Mouse (Mus musculus): ENCODE results near the gene Cachd1. TPM values are rescaled to one million over a fixed set of nuclear protein-coding genes. Genes with fewer than 3 reads are reported as not detected.
A peak's percentile ranks its signal among the peaks of the same experiment; 100 is the strongest.

Cachd1 gene
- polyA plus RNA-seq, 1 experiment from 2014 or later = 50.0 TPM

DNA sequence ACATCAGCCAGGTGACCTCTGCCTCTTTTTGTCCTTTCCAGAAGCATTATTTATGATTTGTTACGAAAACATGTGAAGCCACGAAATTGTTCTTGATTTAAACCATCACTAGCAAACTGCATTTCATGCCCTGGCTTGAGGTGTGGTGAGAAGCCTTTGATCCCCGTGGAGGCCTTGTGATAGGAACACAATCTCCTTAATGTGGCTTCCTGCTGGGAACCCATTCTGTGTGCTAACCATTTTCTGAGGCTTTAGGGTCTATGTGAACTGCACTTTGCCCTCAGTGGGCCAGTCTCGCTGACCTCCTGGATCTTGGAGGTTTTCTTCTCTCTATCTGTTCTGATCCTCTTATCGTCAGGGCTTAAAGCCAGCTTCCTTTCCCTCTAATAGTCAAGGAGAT is 66.2 kb downstream of the Cachd1 start:
- peaks cover 24% of the 10 kb centered on the region for H3K4me1 ChIP-seq (ENCODE audit: control insufficient read depth, insufficient read depth, low read length)
- H3K9ac ChIP-seq (replicated peaks; ENCODE audit: low read length) = no peak overlapping the region
- DNase-seq = no peak
- no peaks in the 10 kb centered on the region for H3K27me3 ChIP-seq (ENCODE audit: control insufficient read depth, insufficient read depth, low read length)
- H3K4me3 ChIP-seq (replicated peaks; ENCODE audit: low read depth, low read length) = no peak overlapping the region
- peak overlapping the region; percentile 47 for H3K27ac ChIP-seq (replicated peaks; ENCODE audit: low read depth, low read length)
- ATAC-seq (ENCODE audit: low FRiP score, low TSS enrichment) = no peak
- H3K9me3 ChIP-seq (ENCODE audit: control insufficient read depth, low read length) = no peaks in the 10 kb centered on the region
- H3K36me3 ChIP-seq (ENCODE audit: control insufficient read depth, insufficient read depth, low read length) = no peaks in the 10 kb centered on the region
- H3K4me2 ChIP-seq (ENCODE audit: low read length) = no peak overlapping the region
- WGBS = 9% methylated on average over 5 of the region's 5 CpGs

DNA sequence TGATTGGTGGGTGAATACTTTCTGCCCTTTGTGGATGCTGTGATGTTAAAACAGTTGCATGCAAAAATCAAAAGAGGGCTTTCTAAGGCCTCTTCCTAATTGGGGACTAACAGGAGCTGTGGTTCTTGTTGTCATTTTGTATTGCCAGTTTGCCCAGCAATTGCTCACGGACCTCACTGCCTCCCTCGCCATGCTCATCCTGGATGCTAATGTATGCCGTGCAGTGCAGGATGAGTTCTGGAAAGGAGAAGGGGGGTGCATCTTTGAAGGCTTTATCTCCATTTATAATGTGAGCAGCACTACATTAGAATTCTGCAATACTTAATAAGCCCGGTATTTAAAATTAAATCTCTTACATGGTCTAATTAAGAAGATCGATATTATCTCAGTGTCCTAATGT is 66.6 kb downstream of the Cachd1 start:
- peak; percentile 78; the same call in 1 of the 2 replicates for ATAC-seq (ENCODE audit: low FRiP score, low TSS enrichment)

DNA sequence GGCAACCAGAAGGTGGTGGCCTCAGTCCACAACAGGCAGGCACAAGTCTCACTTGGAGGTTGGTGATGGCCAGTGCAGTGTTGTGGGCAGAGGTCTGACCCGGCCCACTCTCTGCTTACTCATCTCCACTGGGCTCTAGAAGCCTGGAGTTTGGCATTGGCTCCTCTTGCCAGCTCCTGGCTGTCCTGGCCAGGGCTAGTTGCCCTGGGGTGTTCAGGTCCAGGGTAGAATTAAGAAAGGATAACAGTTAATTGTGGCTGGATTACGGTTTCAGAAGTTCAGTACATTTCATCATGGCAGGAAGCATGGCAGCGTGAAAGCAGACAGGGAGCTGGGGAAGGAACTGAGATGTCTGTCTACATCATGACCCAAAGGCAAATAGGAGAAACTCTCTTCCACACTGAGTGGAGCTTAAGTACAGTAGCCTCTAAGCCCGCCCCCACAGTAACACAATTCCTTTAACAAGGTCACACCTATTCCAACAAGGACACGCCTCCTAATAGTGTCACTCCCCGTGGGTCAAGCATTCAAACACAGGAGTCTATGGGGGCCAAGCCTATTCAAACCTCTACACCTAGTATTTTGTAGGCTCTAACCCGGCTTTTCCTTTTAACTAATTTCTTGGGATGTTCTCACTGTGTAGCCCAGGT is 74.5 kb downstream of the Cachd1 start:
- no peaks in the 10 kb centered on the region for H3K27me3 ChIP-seq (ENCODE audit: control insufficient read depth, insufficient read depth, low read length)
- no peak for DNase-seq
- H3K9me3 ChIP-seq (ENCODE audit: control insufficient read depth, low read length) = no peaks in the 10 kb centered on the region
- no peak overlapping the region for H3K4me3 ChIP-seq (replicated peaks; ENCODE audit: low read depth, low read length)
- H3K36me3 ChIP-seq (ENCODE audit: control insufficient read depth, insufficient read depth, low read length) = no peaks in the 10 kb centered on the region
- H3K4me2 ChIP-seq (ENCODE audit: low read length) = no peak overlapping the region
- no peak overlapping the region for H3K27ac ChIP-seq (replicated peaks; ENCODE audit: low read depth, low read length)
- H3K9ac ChIP-seq (replicated peaks; ENCODE audit: low read length) = no peak overlapping the region
- no peak for ATAC-seq (ENCODE audit: low FRiP score, low TSS enrichment)
- WGBS = 85% methylated on average over 7 of the region's 7 CpGs
- peaks cover 22% of the 10 kb centered on the region for H3K4me1 ChIP-seq (ENCODE audit: control insufficient read depth, insufficient read depth, low read length)

More for the DNA sequence above, 66.6 kb downstream of the Cachd1 start:
- DNase-seq = peak; percentile 66
- H3K27ac ChIP-seq (replicated peaks; ENCODE audit: low read depth, low read length) = peak overlapping the region; percentile 47
- no peaks in the 10 kb centered on the region for H3K9me3 ChIP-seq (ENCODE audit: control insufficient read depth, low read length)
- H3K36me3 ChIP-seq (ENCODE audit: control insufficient read depth, insufficient read depth, low read length) = no peaks in the 10 kb centered on the region
- peaks cover 24% of the 10 kb centered on the region for H3K4me1 ChIP-seq (ENCODE audit: control insufficient read depth, insufficient read depth, low read length)
- no peak overlapping the region for H3K4me3 ChIP-seq (replicated peaks; ENCODE audit: low read depth, low read length)
- no peak overlapping the region for H3K9ac ChIP-seq (replicated peaks; ENCODE audit: low read length)
- peak overlapping the region; percentile 4; the same call in 1 of the 2 replicates for H3K4me2 ChIP-seq (ENCODE audit: low read length)
- whole genome bisulfite sequencing = 7% methylated on average over 5 of the region's 5 CpGs
- H3K27me3 ChIP-seq (ENCODE audit: control insufficient read depth, insufficient read depth, low read length) = no peaks in the 10 kb centered on the region

DNA sequence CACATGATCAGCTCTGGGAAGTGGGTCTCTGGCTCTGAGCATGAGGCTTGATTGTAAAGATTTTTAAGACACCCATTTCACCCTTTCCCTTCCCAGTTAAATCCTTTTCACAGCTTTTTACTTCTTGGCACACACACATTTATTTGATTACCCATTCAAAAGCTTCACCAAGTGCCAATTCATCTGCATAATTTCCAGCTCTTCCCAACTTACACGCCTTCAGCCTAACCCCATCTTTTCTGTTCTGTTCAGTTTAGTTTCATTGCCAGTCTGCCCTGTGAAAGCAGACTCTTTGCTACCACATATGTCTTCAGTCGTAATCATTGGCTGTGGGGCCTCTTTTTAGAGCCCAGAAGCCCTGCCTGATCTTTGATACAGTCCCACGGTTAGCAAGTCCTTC is 76.0 kb downstream of the Cachd1 start:
- peaks cover 36% of the 10 kb centered on the region for H3K4me1 ChIP-seq (ENCODE audit: control insufficient read depth, insufficient read depth, low read length)
- H3K9ac ChIP-seq (replicated peaks; ENCODE audit: low read length) = no peak overlapping the region
- DNase-seq (no peak), ATAC-seq (ENCODE audit: low FRiP score, low TSS enrichment) (no peak)
- no peaks in the 10 kb centered on the region for H3K36me3 ChIP-seq (ENCODE audit: control insufficient read depth, insufficient read depth, low read length)
- H3K27ac ChIP-seq (replicated peaks; ENCODE audit: low read depth, low read length) = no peak overlapping the region
- 42% methylated on average over 3 of the region's 3 CpGs for WGBS
- H3K27me3 ChIP-seq (ENCODE audit: control insufficient read depth, insufficient read depth, low read length) = no peaks in the 10 kb centered on the region
- no peak overlapping the region for H3K4me3 ChIP-seq (replicated peaks; ENCODE audit: low read depth, low read length)
- no peak overlapping the region for H3K4me2 ChIP-seq (ENCODE audit: low read length)
- H3K9me3 ChIP-seq (ENCODE audit: control insufficient read depth, low read length) = no peaks in the 10 kb centered on the region

DNA sequence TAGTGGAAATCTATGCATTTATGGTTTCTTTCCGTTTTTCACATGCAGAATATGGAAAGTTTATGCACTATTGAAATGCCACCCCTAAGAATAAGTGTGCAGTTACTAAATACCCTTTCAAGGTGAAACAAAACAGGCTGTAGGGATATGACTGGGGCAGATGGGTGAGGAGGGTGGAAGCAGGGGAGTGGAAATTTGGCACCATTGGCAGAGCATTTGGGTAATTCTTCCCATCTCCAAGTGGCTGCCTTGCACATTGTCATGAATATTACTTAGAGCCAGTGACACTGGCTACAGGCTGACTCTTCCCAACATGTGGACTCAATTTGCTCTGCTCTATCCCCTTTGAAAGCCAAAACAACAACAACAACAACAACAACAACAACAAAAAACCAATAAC is 77.0 kb downstream of the Cachd1 start:
- Histone ChIP-seq H3K27ac (replicated peaks; ENCODE audit: low read depth, low read length) (no peak overlapping the region; the same call in 1 of the 2 replicates), H3K4me2 (ENCODE audit: low read length) (no peak overlapping the region), H3K27me3 (ENCODE audit: control insufficient read depth, insufficient read depth, low read length) (no peaks in the 10 kb centered on the region), H3K36me3 (ENCODE audit: control insufficient read depth, insufficient read depth, low read length) (no peaks in the 10 kb centered on the region), H3K9me3 (ENCODE audit: control insufficient read depth, low read length) (no peaks in the 10 kb centered on the region), H3K4me1 (ENCODE audit: control insufficient read depth, insufficient read depth, low read length) (peaks cover 45% of the 10 kb centered on the region), H3K9ac (replicated peaks; ENCODE audit: low read length) (no peak overlapping the region), H3K4me3 (replicated peaks; ENCODE audit: low read depth, low read length) (no peak overlapping the region)
- ATAC-seq (ENCODE audit: low FRiP score, low TSS enrichment) = no peak
- WGBS = 67% methylated on average over 1 of the region's 1 CpGs
- no peak for DNase-seq

DNA sequence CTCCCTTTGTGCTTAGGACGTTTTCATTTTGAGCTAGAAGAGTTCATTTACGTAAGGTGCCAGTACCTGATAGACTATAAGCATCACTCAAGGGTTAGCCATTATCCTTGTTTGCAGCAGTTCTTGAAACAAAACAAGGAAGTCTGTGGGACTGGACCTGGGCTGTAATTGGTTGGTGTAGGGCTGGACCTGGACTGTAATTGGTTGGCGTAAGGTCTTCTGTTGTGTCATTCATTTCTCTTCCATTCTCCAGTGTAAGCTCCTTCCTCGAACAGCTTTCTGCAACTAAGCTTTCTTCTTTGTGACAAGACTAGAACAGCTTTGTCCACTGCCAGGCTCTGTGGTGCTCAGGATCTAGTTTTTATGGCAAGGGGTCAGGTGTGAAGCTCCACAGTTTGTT is 78.9 kb downstream of the Cachd1 start:
- Histone ChIP-seq H3K36me3 (ENCODE audit: control insufficient read depth, insufficient read depth, low read length) (no peaks in the 10 kb centered on the region), H3K9me3 (ENCODE audit: control insufficient read depth, low read length) (no peaks in the 10 kb centered on the region), H3K9ac (replicated peaks; ENCODE audit: low read length) (no peak overlapping the region; the same call in 1 of the 2 replicates), H3K4me3 (replicated peaks; ENCODE audit: low read depth, low read length) (no peak overlapping the region), H3K27me3 (ENCODE audit: control insufficient read depth, insufficient read depth, low read length) (no peaks in the 10 kb centered on the region), H3K4me2 (ENCODE audit: low read length) (peak overlapping the region; percentile 33), H3K4me1 (ENCODE audit: control insufficient read depth, insufficient read depth, low read length) (peaks cover 45% of the 10 kb centered on the region), H3K27ac (replicated peaks; ENCODE audit: low read depth, low read length) (peak overlapping the region; percentile 67)
- ATAC-seq (ENCODE audit: low FRiP score, low TSS enrichment) (0 out of 2 replicates have a peak, but pooled peaks have one; percentile 55), DNase-seq (peak; percentile 42)
- 62% methylated on average over 4 of the region's 4 CpGs for WGBS

DNA sequence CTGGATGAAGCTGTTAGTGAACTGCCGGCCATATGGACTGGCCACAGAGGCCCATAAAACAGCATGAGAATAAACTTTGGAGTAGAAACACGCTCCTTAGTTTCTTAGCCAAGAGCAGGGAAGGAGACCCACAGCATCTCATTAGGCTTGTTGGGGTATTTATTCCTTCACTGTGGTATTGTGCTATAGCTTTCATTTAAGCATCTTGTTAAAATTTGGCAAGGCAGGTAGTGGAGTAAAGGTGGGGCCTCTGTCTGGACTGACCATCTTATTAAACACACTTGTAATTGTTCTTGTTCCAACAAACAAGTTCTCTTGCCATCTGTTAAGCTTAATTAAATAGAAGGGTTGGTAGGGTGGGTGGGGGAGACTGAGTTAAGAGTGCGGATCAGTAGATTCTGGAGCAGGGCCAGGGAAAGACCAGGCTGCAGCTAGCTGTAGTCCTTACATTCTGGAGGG is 81.0 kb downstream of the Cachd1 start:
- Histone ChIP-seq H3K4me2 (ENCODE audit: low read length) (no peak overlapping the region), H3K36me3 (ENCODE audit: control insufficient read depth, insufficient read depth, low read length) (no peaks in the 10 kb centered on the region), H3K27ac (replicated peaks; ENCODE audit: low read depth, low read length) (no peak overlapping the region), H3K9ac (replicated peaks; ENCODE audit: low read length) (no peak overlapping the region), H3K4me3 (replicated peaks; ENCODE audit: low read depth, low read length) (no peak overlapping the region), H3K9me3 (ENCODE audit: control insufficient read depth, low read length) (no peaks in the 10 kb centered on the region), H3K27me3 (ENCODE audit: control insufficient read depth, insufficient read depth, low read length) (no peaks in the 10 kb centered on the region), H3K4me1 (ENCODE audit: control insufficient read depth, insufficient read depth, low read length) (peaks cover 46% of the 10 kb centered on the region)
- DNase-seq = peak; percentile 42
- 56% methylated on average over 3 of the region's 3 CpGs for WGBS
- ATAC-seq (ENCODE audit: low FRiP score, low TSS enrichment) = no peak

DNA sequence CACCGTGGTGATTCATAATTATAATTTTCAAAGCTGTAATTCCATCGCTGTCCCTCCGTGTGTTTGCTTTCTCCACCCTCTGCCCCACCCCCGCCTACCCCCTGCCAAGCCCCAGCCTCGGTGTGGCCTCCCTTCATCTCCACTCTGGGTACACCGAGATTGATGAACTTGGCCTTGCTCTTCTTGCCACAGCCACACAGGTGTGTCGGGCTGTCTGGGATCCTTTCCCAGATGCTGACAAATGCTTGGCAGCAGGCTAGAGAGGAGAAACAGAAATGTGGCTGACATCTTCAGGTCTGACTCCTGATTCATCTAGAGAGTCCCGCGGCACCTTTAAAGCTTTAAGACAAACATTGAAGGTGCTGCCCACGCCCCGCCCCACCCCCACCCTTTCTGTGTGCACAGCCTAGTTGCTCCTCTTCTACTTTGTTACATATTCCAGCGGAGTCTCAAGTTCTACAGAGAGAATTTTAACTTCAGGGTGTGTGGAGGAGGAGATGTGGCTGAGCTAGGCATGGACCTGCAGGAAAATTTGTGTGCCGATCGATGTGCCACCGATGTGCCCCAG is 87.5 kb downstream of the Cachd1 start:
- Histone ChIP-seq H3K36me3 (ENCODE audit: control insufficient read depth, insufficient read depth, low read length) (no peaks in the 10 kb centered on the region), H3K27me3 (ENCODE audit: control insufficient read depth, insufficient read depth, low read length) (no peaks in the 10 kb centered on the region), H3K27ac (replicated peaks; ENCODE audit: low read depth, low read length) (no peak overlapping the region), H3K9ac (replicated peaks; ENCODE audit: low read length) (no peak overlapping the region), H3K4me2 (ENCODE audit: low read length) (no peak overlapping the region), H3K4me3 (replicated peaks; ENCODE audit: low read depth, low read length) (no peak overlapping the region), H3K9me3 (ENCODE audit: control insufficient read depth, low read length) (no peaks in the 10 kb centered on the region), H3K4me1 (ENCODE audit: control insufficient read depth, insufficient read depth, low read length) (peaks cover 34% of the 10 kb centered on the region)
- ATAC-seq (ENCODE audit: low FRiP score, low TSS enrichment) = no peak
- WGBS = 53% methylated on average over 15 of the region's 15 CpGs
- no peak for DNase-seq

DNA sequence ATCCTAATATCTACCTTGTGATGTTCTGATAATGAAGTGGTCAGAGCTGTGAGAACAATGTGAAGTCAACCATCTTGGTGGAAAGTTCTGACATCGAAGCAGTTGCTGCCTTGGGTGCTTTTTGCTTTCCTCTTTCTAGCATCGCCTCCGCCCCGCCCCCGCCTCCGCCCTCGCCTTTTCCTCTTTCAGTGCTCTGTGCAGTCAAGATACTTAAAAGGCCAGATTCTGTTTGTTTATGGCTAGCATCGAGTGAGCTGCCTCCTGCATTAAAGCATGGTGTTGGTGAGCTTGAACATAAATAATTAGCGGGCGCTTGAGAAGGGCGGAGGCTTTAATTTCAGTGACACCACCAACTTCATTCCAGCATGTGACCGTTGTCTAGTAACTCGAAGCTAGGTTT is 88.9 kb downstream of the Cachd1 start:
- Histone ChIP-seq H3K9ac (replicated peaks; ENCODE audit: low read length) (no peak overlapping the region), H3K4me1 (ENCODE audit: control insufficient read depth, insufficient read depth, low read length) (peaks cover 34% of the 10 kb centered on the region), H3K9me3 (ENCODE audit: control insufficient read depth, low read length) (no peaks in the 10 kb centered on the region), H3K4me2 (ENCODE audit: low read length) (peak overlapping the region; percentile 11), H3K36me3 (ENCODE audit: control insufficient read depth, insufficient read depth, low read length) (no peaks in the 10 kb centered on the region), H3K27ac (replicated peaks; ENCODE audit: low read depth, low read length) (no peak overlapping the region), H3K4me3 (replicated peaks; ENCODE audit: low read depth, low read length) (no peak overlapping the region), H3K27me3 (ENCODE audit: control insufficient read depth, insufficient read depth, low read length) (no peaks in the 10 kb centered on the region)
- ATAC-seq (ENCODE audit: low FRiP score, low TSS enrichment) (no peak), DNase-seq (peak; percentile 47)
- WGBS = 11% methylated on average over 13 of the region's 13 CpGs
